Mouse (Mus musculus) lung, adult 2 months (tissue): Measurements from ENCODE around the gene Olfr1316. TPM values are rescaled to one million over a fixed set of nuclear protein-coding genes. Genes with fewer than 3 reads are reported as not detected.

Experiments used
- DNase-seq: peaks from one replicate; pipeline ENCODE4 v3.0.0; 2022
- H3K4me1 ChIP-seq: fragments of 200-500 bp; 2 replicates; pipeline ENCODE4 v1.6.1; 2011; ENCODE audit warnings: low read length; ENCODE audit not compliant: control insufficient read depth, insufficient read depth
- H3K4me3 ChIP-seq: fragments of 200-500 bp; replicated peaks from 2 replicates; pipeline ENCODE3; 2011; ENCODE audit warnings: low read depth, mild to moderate bottlenecking, control low read depth, low read length; ENCODE audit errors: extremely low read depth
- CTCF ChIP-seq: fragments of 200-500 bp; IDR thresholded peaks from 2 replicates; pipeline ENCODE4 v1.5.1; 2011; ENCODE audit warnings: mild to moderate bottlenecking, low read length, control low read depth; ENCODE audit not compliant: insufficient read depth
- POLR2A ChIP-seq: fragments of 200-500 bp; IDR thresholded peaks from 2 replicates; pipeline ENCODE4 v1.6.1; 2011; ENCODE audit warnings: low read depth, mild to moderate bottlenecking, control low read depth, low read length, borderline replicate concordance; ENCODE audit errors: extremely low read depth
- WGBS: fragments of 180-500 bp; shearing (Covaris S2); methylation state at CpG from one replicate; pipeline ENCODE4 v1.1.7; 2018; 5-methylcytosine and 5-hydroxymethylcytosine counted together
- polyA plus RNA-seq: library from polyadenylated mRNA; depleted of rRNA; stranded (reverse); fragments of >200 nt; gene quantifications from 2 replicates; pipeline ENCODE4 v1.2.3, GENCODE M21; 2012; rRNA removed

Olfr1316 gene
- not detected in 2 replicates for polyA plus RNA-seq

- TF ChIP-seq CTCF: no peak
- no peak for TF ChIP-seq POLR2A
- DNase-seq: no peak
- WGBS: 85% methylated on average over 2 of the region's 2 CpGs
Measured at GRCm38 (mm10) chr2:112134877-112135276, at the start of gene Olfr1316. Olfr1316 (minus strand) TSS chr2:112134977.

GRCm38 (mm10) chr2:112153898-112154297, 19.1 kb upstream of the Olfr1316 start, which contains the start of gene Olfr1318:
Olfr1318 (plus strand) TSS chr2:112154198.
- no peaks in the 10 kb centered on the region for H3K4me1 ChIP-seq
- DNase-seq: no peak
- H3K4me3 ChIP-seq: no peak within 1 kb of the TSS
- TF ChIP-seq POLR2A (no peak), CTCF (no peak)

More at GRCm38 (mm10) chr2:112134877-112135276, at the start of gene Olfr1316:
- Histone ChIP-seq H3K4me1 (no peaks in the 10 kb centered on the region), H3K4me3 (no peak within 1 kb of the TSS)

GRCm38 (mm10) chr2:112140029-112140428, 5.3 kb upstream of the Olfr1316 start, which contains the start of gene Olfr1317:
Olfr1317 (plus strand) TSS chr2:112140329.
- no peak for TF ChIP-seq POLR2A
- TF ChIP-seq CTCF: no peak

GRCm38 (mm10) chr2:112115340-112115739, 19.4 kb downstream of the Olfr1316 start, which contains the start of gene Olfr1315-ps1:
Olfr1315-ps1 (minus strand) TSS chr2:112115440.
- DNase-seq: no peak
- TF ChIP-seq POLR2A (no peak), CTCF (no peak)
- H3K4me3 ChIP-seq: no peak within 1 kb of the TSS
- WGBS: 71% methylated on average over 1 of the region's 1 CpGs
- no peaks in the 10 kb centered on the region for H3K4me1 ChIP-seq

More at GRCm38 (mm10) chr2:112140029-112140428, 5.3 kb upstream of the Olfr1316 start, which contains the start of gene Olfr1317:
- Histone ChIP-seq H3K4me3 (no peak within 1 kb of the TSS), H3K4me1 (no peaks in the 10 kb centered on the region)
- 57% methylated on average over 2 of the region's 2 CpGs for WGBS
- no peak for DNase-seq

- Histone ChIP-seq H3K4me3 (no peak within 1 kb of the TSS), H3K4me1 (no peaks in the 10 kb centered on the region)
- no peak for DNase-seq
- TF ChIP-seq POLR2A: no peak
Measured at GRCm38 (mm10) chr2:112096681-112097080, 38.1 kb downstream of the Olfr1316 start, which contains the start of gene Olfr1314. Olfr1314 (minus strand) TSS chr2:112096781.

GRCm38 (mm10) chr2:112077743-112078142, 57.0 kb downstream of the Olfr1316 start, which contains the start of gene Olfr1313:
Olfr1313 (minus strand) TSS chr2:112077843.
- Histone ChIP-seq H3K4me1 (no peaks in the 10 kb centered on the region), H3K4me3 (no peak within 1 kb of the TSS)
- TF ChIP-seq POLR2A (no peak), CTCF (no peak)
- DNase-seq: no peak

Other genes starting within 250 kb of the Olfr1316 start
- gene Olfr1306, start 218.7 kb downstream of the Olfr1316 start, polyA plus RNA-seq: not detected in 2 replicates
- gene Olfr1307, start 185.5 kb downstream of the Olfr1316 start, polyA plus RNA-seq: not detected in 2 replicates
- not detected in 2 replicates for gene Olfr1308, start 170.0 kb downstream of the Olfr1316 start, polyA plus RNA-seq
- not detected in 2 replicates for gene Olfr1309, start 144.7 kb downstream of the Olfr1316 start, polyA plus RNA-seq
- gene Olfr1310, start 122.3 kb downstream of the Olfr1316 start, polyA plus RNA-seq: not detected in 2 replicates
- not detected in 2 replicates for gene Olfr1311, start 110.6 kb downstream of the Olfr1316 start, polyA plus RNA-seq
- gene Olfr1312, start 84.7 kb downstream of the Olfr1316 start, polyA plus RNA-seq: not detected in 2 replicates
- gene Olfr1313, start 57.1 kb downstream of the Olfr1316 start, polyA plus RNA-seq: not detected in 2 replicates
- not detected in 2 replicates for gene Olfr1314, start 38.2 kb downstream of the Olfr1316 start, polyA plus RNA-seq
- not detected in 2 replicates for gene Olfr1315-ps1, start 19.5 kb downstream of the Olfr1316 start, polyA plus RNA-seq
- gene Olfr1317, start 5.4 kb upstream of the Olfr1316 start, polyA plus RNA-seq: not detected in 2 replicates
- gene Olfr1318, start 19.2 kb upstream of the Olfr1316 start, polyA plus RNA-seq: not detected in 2 replicates
- gene Lpcat4, start 104.5 kb upstream of the Olfr1316 start, polyA plus RNA-seq: 48.6 and 50.9 TPM in 2 replicates
- not detected in 2 replicates for gene Nutm1, start 124.3 kb upstream of the Olfr1316 start, polyA plus RNA-seq
- gene Nop10, start 126.9 kb upstream of the Olfr1316 start, polyA plus RNA-seq: 40.3 and 50.4 TPM in 2 replicates
- gene Slc12a6, start 130.8 kb upstream of the Olfr1316 start, polyA plus RNA-seq: 34.7 and 49.1 TPM in 2 replicates
- not detected in 2 replicates for gene Gm21985, start 131.3 kb upstream of the Olfr1316 start, polyA plus RNA-seq
- gene Emc4, start 233.1 kb upstream of the Olfr1316 start, polyA plus RNA-seq: 76.8 and 95.5 TPM in 2 replicates
- 1.2 and 2.3 TPM in 2 replicates for gene Katnbl1, start 244.2 kb upstream of the Olfr1316 start, polyA plus RNA-seq